Mouse (Mus musculus): ENCODE data around the gene Bmyc.
A peak's percentile ranks its signal among the peaks of the same experiment; 100 is the strongest.
"Not testable (repeated sequence)": the region's sequence is repeated elsewhere in the genome, so short reads cannot be mapped to it uniquely, and the experiment has no call there.

Gene Bmyc

GRCm38 (mm10) chr2:25733199-25733930 lies 26.8 kb downstream of the Bmyc start:
- DNase-seq = no peak

DNA sequence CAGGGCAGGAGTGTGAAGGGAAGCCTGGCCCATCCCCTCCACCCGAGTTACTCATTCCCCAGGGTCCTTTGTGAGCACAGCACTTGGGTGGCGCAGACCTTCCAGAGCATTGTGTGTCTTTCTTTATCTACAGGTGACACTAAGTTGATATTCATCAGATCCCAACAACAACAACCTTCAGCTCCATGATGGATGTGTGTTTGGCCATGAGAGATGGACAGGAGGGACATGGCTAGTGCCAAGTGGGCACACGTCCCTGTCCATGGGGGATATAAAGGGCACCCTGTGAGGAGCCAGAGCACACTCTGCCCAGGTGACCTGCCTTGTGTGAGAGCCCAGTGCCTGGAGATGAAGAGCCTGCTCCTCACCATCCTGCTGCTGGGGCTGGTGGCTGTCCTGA lies 30.2 kb downstream of the Bmyc start, which contains the start of gene Obp2b:
Gene Obp2b, plus strand, starts transcription at position 301 of the 400 bp plus-strand sequence.
- DNase-seq = not testable (repeated sequence)

- DNase-seq = no peak
Observed at GRCm38 (mm10) chr2:25741671-25742070, 35.1 kb downstream of the Bmyc start.

DNA sequence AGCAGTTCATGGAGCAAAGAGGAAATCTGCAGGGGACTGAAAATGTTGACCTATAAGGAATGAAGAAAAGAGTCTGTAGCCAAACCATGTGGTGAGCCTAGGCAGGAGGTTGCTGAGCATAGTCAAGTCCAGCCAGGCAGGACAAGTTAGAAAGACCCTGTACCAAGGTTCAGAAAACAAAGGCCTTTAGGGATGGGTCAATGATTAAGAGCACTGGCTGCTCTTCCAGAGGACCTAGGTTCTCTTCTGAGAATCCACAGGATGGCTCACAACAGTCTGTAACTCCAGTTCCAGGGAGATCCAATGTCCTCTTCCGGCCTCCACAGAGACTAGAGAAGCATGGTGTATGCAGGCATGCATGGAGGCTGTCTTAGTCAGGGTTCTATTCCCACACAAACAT lies 47.7 kb downstream of the Bmyc start:
- peak; percentile 8 to 14 for DNase-seq
